ENCODE assay signal across 21 mouse cellular contexts in the genomic region with DNA sequence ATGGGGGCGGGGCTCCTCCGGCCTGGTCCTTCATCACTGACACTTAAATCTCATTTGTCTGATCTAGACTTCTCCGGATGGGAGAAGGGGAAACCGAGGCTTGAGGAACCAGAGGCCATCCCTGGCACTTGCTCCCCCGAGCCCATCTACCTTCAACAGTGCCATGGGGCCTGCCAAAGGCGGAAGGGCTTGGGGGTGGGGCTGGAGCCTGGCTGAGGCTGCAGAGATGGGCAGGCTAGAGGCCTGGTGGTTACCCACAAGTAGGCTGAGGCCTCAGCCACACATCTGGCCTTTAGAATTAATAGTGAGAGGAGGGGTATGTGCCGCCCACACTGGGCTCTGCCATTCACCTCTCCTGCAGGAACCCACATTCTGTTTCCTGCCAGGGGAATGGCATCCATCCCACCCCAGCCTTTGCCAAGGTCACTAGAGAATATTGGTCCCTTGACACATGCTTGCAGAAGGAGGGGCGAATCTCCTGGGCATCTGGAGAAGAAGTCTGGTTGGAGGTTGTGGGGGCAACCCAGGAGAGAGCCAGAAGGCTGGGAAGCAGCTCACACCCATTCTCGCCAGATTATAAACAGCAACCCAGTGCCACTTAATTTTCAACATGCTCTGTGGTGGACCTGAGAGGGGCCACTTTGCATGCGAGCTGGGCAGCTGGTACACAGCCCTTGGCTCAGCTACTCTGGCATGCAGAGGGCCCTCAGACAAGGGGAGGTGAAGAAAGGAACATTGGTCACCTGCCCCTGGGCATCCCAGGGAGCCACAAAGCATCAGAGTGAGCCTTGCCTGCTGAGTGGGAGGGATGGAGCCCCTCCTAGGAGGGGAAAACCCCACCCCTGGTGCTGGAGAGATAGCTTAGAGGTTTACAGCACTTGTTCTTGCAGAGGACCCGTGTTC. TPM values are rescaled to one million over a fixed set of nuclear protein-coding genes. Genes with fewer than 3 reads are reported as not detected.
DNase-seq lines count a peak whose midpoint lies in the region; ATAC-seq lines count a peak whose summit lies in the region.
"Had no signal": no experiment of that assay in that cellular context is flagged by ENCODE, and none has a peak within 500 bp of the region (broad histone marks: within the 10 kb centered on the region; RNA-seq: fewer than 3 reads in every experiment).

No protein-coding gene starts in this region.

- H3K36me3 ChIP-seq in hindbrain, embryonic 13.5 days: no peaks in the 10 kb centered on the region
- H3K36me3 ChIP-seq in hindbrain, embryonic 12.5 days: no peaks in the 10 kb centered on the region
- no peaks in the 10 kb centered on the region for H3K36me3 ChIP-seq in midbrain, embryonic 10.5 days
- no peaks in the 10 kb centered on the region for H3K36me3 ChIP-seq in midbrain, embryonic 13.5 days
- H3K36me3 ChIP-seq: embryonic facial prominence, embryonic 13.5 days; G1E; heart, embryonic 12.5 days had no signal

- intact Hi-C loops in heart, postnatal 36 days (cut with DNase I): no loop called here

- no peak overlapping the region for H3K4me3 ChIP-seq in hindbrain, embryonic 13.5 days
- no peak overlapping the region for H3K4me3 ChIP-seq in hindbrain, embryonic 12.5 days
- H3K4me3 ChIP-seq in midbrain, embryonic 10.5 days: no peak overlapping the region
- no peak overlapping the region for H3K4me3 ChIP-seq in midbrain, embryonic 13.5 days (replicated peaks)
- H3K4me3 ChIP-seq: embryonic facial prominence, embryonic 13.5 days; heart, embryonic 12.5 days; megakaryocyte, embryonic 14.5 days had no signal

- H3K27me3 ChIP-seq in hindbrain, embryonic 13.5 days: no peaks in the 10 kb centered on the region
- H3K27me3 ChIP-seq in hindbrain, embryonic 12.5 days: no peaks in the 10 kb centered on the region
- no peaks in the 10 kb centered on the region for H3K27me3 ChIP-seq in midbrain, embryonic 10.5 days (ENCODE audit: low read depth, poor library complexity, severe bottlenecking)
- H3K27me3 ChIP-seq in midbrain, embryonic 13.5 days: no peaks in the 10 kb centered on the region
- H3K27me3 ChIP-seq: embryonic facial prominence, embryonic 13.5 days had no signal

- 80% methylated on average over 11 of the region's 11 CpGs for WGBS in hindbrain, embryonic 13.5 days
- 79% methylated on average over 11 of the region's 11 CpGs for WGBS in hindbrain, embryonic 12.5 days
- 78% methylated on average over 11 of the region's 11 CpGs for WGBS in midbrain, embryonic 10.5 days
- 81% methylated on average over 11 of the region's 11 CpGs for WGBS in midbrain, embryonic 13.5 days

- no peak overlapping the region for H3K27ac ChIP-seq in hindbrain, embryonic 13.5 days
- H3K27ac ChIP-seq in hindbrain, embryonic 12.5 days: no peak overlapping the region
- H3K27ac ChIP-seq in midbrain, embryonic 10.5 days (replicated peaks): 0 out of 2 replicates have a peak overlapping the region, but pooled peaks have one; percentile 28
- no peak overlapping the region for H3K27ac ChIP-seq in midbrain, embryonic 13.5 days
- H3K27ac ChIP-seq: embryonic facial prominence, embryonic 13.5 days; kidney, postnatal 0 days had no signal

- H3K9me3 ChIP-seq in hindbrain, embryonic 13.5 days: no peaks in the 10 kb centered on the region
- no peaks in the 10 kb centered on the region for H3K9me3 ChIP-seq in hindbrain, embryonic 12.5 days (replicated peaks)
- no peaks in the 10 kb centered on the region for H3K9me3 ChIP-seq in midbrain, embryonic 10.5 days (replicated peaks)
- no peaks in the 10 kb centered on the region for H3K9me3 ChIP-seq in midbrain, embryonic 13.5 days
- H3K9me3 ChIP-seq: embryonic facial prominence, embryonic 13.5 days; G1E; heart, embryonic 12.5 days had no signal

- DNase-seq in midbrain, embryonic 10.5 days (ENCODE audit: low spot score): no peak
- no peak for DNase-seq in cerebellum, adult 11-12 months
- DNase-seq in heart, postnatal 36 days: no peak
- DNase-seq: adrenal gland, adult 8-10 months; cerebellum, adult 2 months; gastrocnemius, postnatal 36 days; kidney, adult 11 months; liver; liver, postnatal 0 days; spleen, adult 18-20 months had no signal

- peak overlapping the region; percentile 19; the same call in 1 of the 2 replicates for H3K9ac ChIP-seq in hindbrain, embryonic 13.5 days
- no peak overlapping the region for H3K9ac ChIP-seq in hindbrain, embryonic 12.5 days
- no peak overlapping the region for H3K9ac ChIP-seq in midbrain, embryonic 13.5 days (replicated peaks)
- H3K9ac ChIP-seq: embryonic facial prominence, embryonic 13.5 days; heart, embryonic 12.5 days; liver, postnatal 0 days had no signal

- H3K4me1 ChIP-seq in hindbrain, embryonic 13.5 days (replicated peaks): peaks cover 23% of the 10 kb centered on the region
- peaks cover 20% of the 10 kb centered on the region for H3K4me1 ChIP-seq in hindbrain, embryonic 12.5 days
- H3K4me1 ChIP-seq in midbrain, embryonic 10.5 days: peaks cover 41% of the 10 kb centered on the region
- H3K4me1 ChIP-seq in midbrain, embryonic 13.5 days (replicated peaks): peaks cover 9% of the 10 kb centered on the region

- no peak overlapping the region for H3K4me2 ChIP-seq in hindbrain, embryonic 13.5 days
- no peak overlapping the region for H3K4me2 ChIP-seq in hindbrain, embryonic 12.5 days (replicated peaks)
- H3K4me2 ChIP-seq in midbrain, embryonic 13.5 days (replicated peaks): no peak overlapping the region
- H3K4me2 ChIP-seq: embryonic facial prominence, embryonic 13.5 days; heart, embryonic 12.5 days had no signal

- no peak for ATAC-seq in hindbrain, embryonic 13.5 days (ENCODE audit: low FRiP score)
- ATAC-seq in hindbrain, embryonic 12.5 days (ENCODE audit: low FRiP score): no peak
- ATAC-seq in midbrain, embryonic 13.5 days: no peak
- ATAC-seq in hematopoietic stem cell, adult 5-6 weeks (replicated peaks in 1 of 2; ENCODE audit: insufficient read depth in 1 of 2, low FRiP score in 2 of 2, low TSS enrichment in 1 of 2, low read depth in 1 of 2, poor library complexity in 2 of 2, severe bottlenecking in 2 of 2): peak; percentile 33 to 49; a peak in 3 of 4 replicates
- ATAC-seq: CD4-positive, CD25-positive, alpha-beta regulatory T cell, adult 4 months; liver, postnatal 0 days had no signal

RNA-seq across cellular contexts. Expression of gene Plekhg5, which starts 1.6 kb away (rescaled TPM):
- polyA plus RNA-seq in hindbrain, embryonic 13.5 days (2015; fragmentation: Nextera tagmentation; extraction: Ambion mirVana): 10.2 and 10.9 TPM in 2 replicates
- polyA plus RNA-seq in hindbrain, embryonic 12.5 days (2016; fragmentation: Nextera tagmentation; extraction: Ambion mirVana): 11.7 and 12.0 TPM in 2 replicates
- 8.1 and 9.5 TPM in 2 replicates for polyA plus RNA-seq in midbrain, embryonic 10.5 days (2016; fragmentation: Nextera tagmentation; extraction: Ambion mirVana)
- polyA plus RNA-seq in midbrain, embryonic 13.5 days (2015; fragmentation: Nextera tagmentation; extraction: Ambion mirVana): 8.4 and 8.5 TPM in 2 replicates
- 3.8 and 3.9 TPM in 2 replicates for total RNA-seq in hematopoietic stem cell, adult 5-6 weeks (2017)
- total RNA-seq in heart, postnatal 36 days (2021): 10 to 100 TPM; 14.9 to 21.9 TPM

RNA-seq across cellular contexts. Expression of gene Nol9, which starts 31.6 kb away (rescaled TPM):
- polyA plus RNA-seq in hindbrain, embryonic 13.5 days (2015; fragmentation: Nextera tagmentation; extraction: Ambion mirVana): 23.3 and 25.8 TPM in 2 replicates
- 32.6 and 33.9 TPM in 2 replicates for polyA plus RNA-seq in hindbrain, embryonic 12.5 days (2016; fragmentation: Nextera tagmentation; extraction: Ambion mirVana)
- 35.3 and 35.7 TPM in 2 replicates for polyA plus RNA-seq in midbrain, embryonic 10.5 days (2016; fragmentation: Nextera tagmentation; extraction: Ambion mirVana)
- 24.3 and 26.0 TPM in 2 replicates for polyA plus RNA-seq in midbrain, embryonic 13.5 days (2015; fragmentation: Nextera tagmentation; extraction: Ambion mirVana)
- total RNA-seq in hematopoietic stem cell, adult 5-6 weeks (2017): 24.8 and 27.0 TPM in 2 replicates
- total RNA-seq in heart, postnatal 36 days (2021): 10 to 100 TPM; 10.1 to 10.5 TPM

RNA-seq across cellular contexts. Expression of gene Tas1r1, which starts 32.4 kb away (rescaled TPM):
- polyA plus RNA-seq in hindbrain, embryonic 13.5 days (2015; fragmentation: Nextera tagmentation; extraction: Ambion mirVana): 1.5 and 1.6 TPM in 2 replicates
- 1.0 and 1.2 TPM in 2 replicates for polyA plus RNA-seq in hindbrain, embryonic 12.5 days (2016; fragmentation: Nextera tagmentation; extraction: Ambion mirVana)
- 0.73 and 0.75 TPM in 2 replicates for polyA plus RNA-seq in midbrain, embryonic 10.5 days (2016; fragmentation: Nextera tagmentation; extraction: Ambion mirVana)
- polyA plus RNA-seq in midbrain, embryonic 13.5 days (2015; fragmentation: Nextera tagmentation; extraction: Ambion mirVana): 0.86 and 1.4 TPM in 2 replicates
- 1.5 and 4.8 TPM in 2 replicates for total RNA-seq in hematopoietic stem cell, adult 5-6 weeks (2017)
- total RNA-seq in heart, postnatal 36 days (2021): not detected
- polyA plus RNA-seq: CD4-positive, CD25-positive, alpha-beta regulatory T cell, adult 4 months had no signal

RNA-seq across cellular contexts. Expression of gene Zbtb48, which starts 43.3 kb away (rescaled TPM):
- polyA plus RNA-seq in hindbrain, embryonic 13.5 days (2015; fragmentation: Nextera tagmentation; extraction: Ambion mirVana): 17.1 and 19.6 TPM in 2 replicates
- polyA plus RNA-seq in hindbrain, embryonic 12.5 days (2016; fragmentation: Nextera tagmentation; extraction: Ambion mirVana): 20.4 and 25.2 TPM in 2 replicates
- 18.7 and 25.6 TPM in 2 replicates for polyA plus RNA-seq in midbrain, embryonic 10.5 days (2016; fragmentation: Nextera tagmentation; extraction: Ambion mirVana)
- polyA plus RNA-seq in midbrain, embryonic 13.5 days (2015; fragmentation: Nextera tagmentation; extraction: Ambion mirVana): 17.9 and 26.3 TPM in 2 replicates
- total RNA-seq in hematopoietic stem cell, adult 5-6 weeks (2017): 9.0 and 11.2 TPM in 2 replicates
- 1 to 10 TPM; 3.5 to 4.4 TPM for total RNA-seq in heart, postnatal 36 days (2021)

RNA-seq across cellular contexts. Expression of gene Tnfrsf25, which starts 45.0 kb away (rescaled TPM):
- 1.00 and 1.3 TPM in 2 replicates for polyA plus RNA-seq in hindbrain, embryonic 13.5 days (2015; fragmentation: Nextera tagmentation; extraction: Ambion mirVana)
- 0.59 and 0.74 TPM in 2 replicates for polyA plus RNA-seq in hindbrain, embryonic 12.5 days (2016; fragmentation: Nextera tagmentation; extraction: Ambion mirVana)
- polyA plus RNA-seq in midbrain, embryonic 10.5 days (2016; fragmentation: Nextera tagmentation; extraction: Ambion mirVana): 0.47 and 1.0 TPM in 2 replicates
- polyA plus RNA-seq in midbrain, embryonic 13.5 days (2015; fragmentation: Nextera tagmentation; extraction: Ambion mirVana): 0.87 and 0.97 TPM in 2 replicates
- 0.69 and 1.1 TPM in 2 replicates for total RNA-seq in hematopoietic stem cell, adult 5-6 weeks (2017)
- total RNA-seq in heart, postnatal 36 days (2021): 1 to 10 TPM in 1 of 2 experiments, under 1 TPM in 1; 0.81 to 3.2 TPM
- total RNA-seq: G1E had no signal
- polyA plus RNA-seq: forebrain, embryonic 11.5 days; G1E had no signal

Comparison
In these comparisons a context has a peak if more than half of its experiments do, and no peak if none do; other contexts are left out.
1. ATAC-seq: peak in hematopoietic stem cell, adult 5-6 weeks (2 of 2); none in hindbrain, embryonic 13.5 days (single experiment), hindbrain, embryonic 12.5 days (single experiment) and midbrain, embryonic 13.5 days (single experiment).